Mouse (Mus musculus): Measurements from ENCODE around the gene Ehbp1.

Gene Ehbp1

GRCm38 (mm10) chr11:22196776-22197175 lies 145.3 kb downstream of the Ehbp1 start:
- DNase-seq (ENCODE audit: low spot score in 2 of 2): no peak

GRCm38 (mm10) chr11:22194607-22195006 lies 147.5 kb downstream of the Ehbp1 start:
- no peak for DNase-seq (ENCODE audit: low spot score in 2 of 2)

- DNase-seq (ENCODE audit: low spot score in 2 of 2): no peak
These were observed 151.5 kb downstream of the Ehbp1 start for GRCm38 (mm10) chr11:22190576-22190975.

GRCm38 (mm10) chr11:22189970-22190369 lies 152.1 kb downstream of the Ehbp1 start:
- no peak for DNase-seq (ENCODE audit: low spot score in 2 of 2)

DNA sequence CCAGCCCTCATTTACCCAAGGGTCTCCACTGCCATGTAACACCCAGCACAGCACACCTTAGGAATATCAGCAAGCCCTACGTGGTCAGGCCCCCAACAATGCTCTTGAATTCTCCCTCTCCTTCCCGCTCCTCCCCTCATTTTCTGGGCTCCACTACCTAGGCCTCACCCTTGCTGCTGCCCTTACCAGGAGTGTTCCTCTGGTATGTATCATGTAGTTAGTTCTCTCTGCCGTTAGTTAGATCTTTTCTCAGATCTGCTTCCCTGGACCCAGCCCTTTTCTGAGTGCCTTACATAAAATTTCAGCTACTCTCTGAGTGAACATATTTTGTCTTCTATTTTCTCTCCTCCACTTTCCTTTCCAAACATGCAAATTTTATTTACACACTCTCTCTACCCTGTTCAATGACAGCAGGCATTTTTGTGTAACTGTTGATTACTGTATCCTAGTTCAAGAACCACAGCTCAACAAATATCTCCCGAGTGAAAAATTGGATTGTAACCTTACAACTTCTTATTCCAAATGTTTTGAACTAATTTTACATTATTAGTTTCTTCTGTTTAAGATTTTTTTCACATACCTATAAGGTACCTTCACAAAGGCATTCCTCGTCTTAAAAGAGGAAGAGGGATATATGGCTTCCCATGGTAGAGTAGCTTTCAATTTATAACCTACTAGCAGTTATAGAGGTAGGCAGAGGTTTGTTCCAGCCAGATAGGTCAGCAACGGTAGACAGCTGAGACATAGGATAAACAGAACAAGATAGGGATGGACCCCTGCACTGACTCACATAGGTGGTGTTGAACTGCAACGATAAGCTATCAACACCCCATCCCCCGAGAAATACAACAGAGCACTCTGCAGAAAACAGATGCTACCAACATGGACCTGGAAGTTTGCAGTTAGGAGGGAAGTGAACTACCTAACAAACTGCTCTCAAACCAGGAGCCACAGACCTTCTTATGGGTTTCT lies 160.3 kb downstream of the Ehbp1 start:
- no peak for DNase-seq (ENCODE audit: low spot score in 2 of 2)

DNA sequence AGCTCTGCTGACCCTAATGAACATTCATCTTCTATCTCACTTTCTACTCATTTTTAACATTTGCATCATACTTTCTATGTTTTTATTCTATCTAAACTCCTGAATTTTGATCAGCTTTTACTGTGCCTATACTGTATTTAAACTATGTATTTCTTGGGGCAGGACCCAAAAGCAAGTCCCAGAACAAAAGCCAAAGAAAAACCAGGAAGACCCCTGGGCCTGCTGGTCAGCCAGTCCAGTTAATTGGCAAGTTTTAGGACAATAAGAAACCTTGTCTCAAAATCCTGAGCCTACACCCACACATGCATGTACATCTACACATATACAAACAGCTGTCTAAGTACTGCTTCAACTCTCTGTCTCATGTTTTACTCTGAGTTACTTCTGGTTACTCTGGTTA lies 161.9 kb downstream of the Ehbp1 start:
- DNase-seq (ENCODE audit: low spot score in 2 of 2): no peak

DNA sequence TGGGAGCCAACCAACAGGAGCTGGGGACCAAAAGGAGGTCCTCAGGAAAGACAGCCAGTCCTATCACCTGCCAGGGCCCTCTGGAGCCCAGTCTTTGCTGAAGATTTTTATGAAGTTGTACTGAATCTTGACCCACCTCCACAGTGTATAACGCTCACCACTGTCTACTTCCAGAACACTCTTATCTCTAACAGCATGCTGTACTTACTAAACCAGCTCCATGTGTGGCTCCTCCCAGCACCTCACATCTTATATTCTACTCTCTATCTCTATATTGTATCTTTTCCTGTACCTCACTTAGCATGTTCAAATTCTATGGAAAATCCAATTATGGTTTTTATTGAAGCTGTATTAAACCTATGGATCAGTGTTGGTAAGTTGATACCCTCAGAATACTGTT lies 163.5 kb downstream of the Ehbp1 start:
- no peak for DNase-seq (ENCODE audit: low spot score in 2 of 2)

DNA sequence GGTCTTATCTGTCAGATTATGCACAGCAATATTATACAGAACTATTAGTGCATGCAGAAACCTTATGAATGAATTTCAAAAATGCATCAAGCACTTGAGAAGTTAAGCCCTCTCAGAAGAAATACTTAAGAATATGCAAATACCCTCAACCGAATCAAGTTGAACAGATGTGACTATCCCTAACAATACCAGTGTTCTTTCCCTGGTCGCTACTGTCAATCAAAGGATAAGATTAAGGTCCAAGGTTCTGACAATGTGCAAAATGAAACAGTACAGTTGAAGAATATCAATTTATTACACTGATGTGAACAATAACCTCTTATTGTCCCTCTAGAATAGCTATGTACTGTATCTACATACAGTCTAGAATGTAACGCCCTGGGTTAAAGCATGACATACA lies 167.8 kb downstream of the Ehbp1 start:
- DNase-seq (ENCODE audit: low spot score in 2 of 2): no peak

DNA sequence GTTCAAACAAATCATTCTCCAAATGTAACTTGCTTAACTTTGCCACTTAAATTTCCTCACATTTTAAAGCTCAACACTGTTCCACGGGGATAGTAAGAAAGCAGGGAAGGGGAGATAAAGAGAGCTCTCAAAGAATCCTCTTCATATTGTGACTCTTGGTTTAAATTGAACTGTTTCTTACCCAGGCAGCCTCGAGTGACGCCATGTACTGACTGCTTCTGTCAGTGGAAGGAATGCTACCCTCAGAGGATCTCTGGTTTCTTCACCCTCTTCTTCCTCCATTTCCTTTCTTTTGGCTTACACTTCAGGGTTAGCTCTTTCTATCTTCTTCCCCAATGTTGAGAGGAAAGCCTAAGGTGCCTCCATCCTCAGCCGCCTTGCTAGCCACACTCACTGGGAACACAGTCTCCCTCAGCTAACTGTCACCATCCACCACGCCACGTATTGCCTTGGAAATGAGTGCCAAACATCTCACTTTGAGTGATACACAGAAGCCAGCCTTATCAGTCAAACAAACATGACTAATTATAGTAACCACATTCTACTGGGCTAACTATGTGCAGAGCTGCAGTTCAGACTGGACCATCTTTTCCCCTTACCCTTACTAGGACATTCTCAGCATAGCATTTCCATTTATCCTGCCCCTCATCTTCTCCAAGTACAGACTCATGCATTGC lies 171.0 kb downstream of the Ehbp1 start:
- DNase-seq (ENCODE audit: low spot score in 2 of 2): no peak

GRCm38 (mm10) chr11:22157882-22158281 lies 184.2 kb downstream of the Ehbp1 start:
- no peak for DNase-seq (ENCODE audit: low spot score in 2 of 2)

- DNase-seq (ENCODE audit: low spot score in 2 of 2): no peak
These were observed 185.9 kb downstream of the Ehbp1 start for GRCm38 (mm10) chr11:22156182-22156581.

DNA sequence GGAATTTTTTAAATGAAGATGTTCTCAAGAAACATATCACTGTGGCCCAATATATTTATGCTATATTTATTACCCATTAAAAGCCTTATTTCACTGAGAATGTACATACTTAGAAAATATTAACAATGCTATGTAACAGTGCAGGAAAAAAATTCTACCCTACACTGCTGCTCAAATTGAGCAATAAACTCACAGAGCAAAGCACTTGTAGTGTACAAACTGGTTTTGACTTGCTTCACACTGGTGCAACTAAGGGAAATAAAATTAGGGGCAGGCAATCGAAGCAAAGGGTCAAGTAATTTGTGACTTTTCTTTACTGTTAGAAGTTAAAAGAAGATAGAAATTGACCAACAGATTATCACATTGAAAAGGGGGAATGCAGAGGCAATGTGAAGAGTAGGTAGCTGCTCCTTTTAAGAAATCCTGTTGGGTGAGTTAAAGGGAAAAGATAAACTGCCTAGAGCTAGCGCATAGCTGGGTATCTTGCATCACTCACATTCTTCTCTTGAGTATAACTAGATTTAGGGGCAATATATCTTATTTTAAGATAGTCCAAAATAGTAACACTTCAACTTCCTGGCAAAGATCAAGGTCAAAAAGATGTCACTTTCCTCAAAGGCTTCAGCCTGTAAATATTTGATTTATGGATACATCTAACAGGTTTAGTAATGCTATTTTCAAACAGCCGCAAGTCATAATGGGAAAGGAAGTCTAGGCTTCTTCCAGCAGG lies 186.6 kb downstream of the Ehbp1 start:
- DNase-seq (ENCODE audit: low spot score in 2 of 2): no peak

DNA sequence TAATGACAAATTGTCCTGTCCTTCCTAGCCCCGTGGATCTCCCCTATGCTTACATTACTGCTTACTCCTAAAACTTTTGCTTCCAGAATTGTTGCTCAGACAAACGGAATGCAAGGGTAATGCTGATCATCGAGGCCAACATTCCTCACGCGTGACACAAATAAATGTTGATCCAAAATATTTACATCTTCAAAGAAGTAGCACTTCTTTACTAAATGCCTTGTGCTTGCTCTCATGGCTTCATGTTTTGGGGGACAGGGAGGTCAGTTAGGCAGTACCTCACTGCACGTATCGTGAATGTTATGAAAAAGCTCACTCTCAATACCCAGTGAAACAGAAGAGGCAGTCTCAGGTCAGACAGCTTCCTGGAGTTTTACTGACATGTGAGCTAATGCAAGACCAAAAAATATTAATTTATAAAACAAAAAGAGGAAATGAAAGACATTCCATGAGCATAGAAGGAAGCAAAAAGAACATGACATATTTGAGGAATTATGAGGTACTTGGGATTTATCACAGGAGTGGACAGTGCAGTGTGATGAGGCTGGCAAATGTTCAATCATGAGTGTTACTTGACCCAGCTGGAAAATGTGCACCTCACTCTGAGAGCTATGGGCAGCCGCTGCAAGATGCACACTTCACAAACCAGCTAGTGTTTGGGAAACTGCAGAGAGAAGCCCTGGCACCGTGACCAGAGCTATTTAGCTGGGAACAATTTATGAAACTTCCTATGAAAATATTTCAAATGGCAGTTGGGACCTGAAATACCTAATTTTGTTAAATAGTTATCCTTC lies 187.4 kb downstream of the Ehbp1 start:
- no peak for DNase-seq (ENCODE audit: low spot score in 2 of 2)

DNA sequence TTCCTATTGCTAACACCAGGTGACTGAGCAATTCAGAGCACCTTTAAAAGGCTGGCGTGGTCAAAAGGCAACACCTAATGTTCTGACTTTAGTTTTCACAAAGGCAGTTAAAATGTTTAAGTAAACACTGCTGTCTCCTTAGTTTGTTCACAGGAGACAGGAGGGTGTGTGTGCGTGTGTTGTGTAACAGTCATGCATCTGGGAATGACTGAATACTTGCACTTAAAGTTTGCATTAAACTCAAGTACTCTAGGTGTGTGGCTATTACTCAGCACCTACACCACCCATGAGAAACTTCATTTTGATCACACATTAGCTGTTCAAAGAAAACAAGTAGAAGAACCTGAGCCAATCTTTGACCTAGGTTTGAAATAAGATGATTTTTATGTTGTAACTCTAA lies 201.4 kb downstream of the Ehbp1 start:
- DNase-seq (ENCODE audit: low spot score in 2 of 2): no peak

- DNase-seq (ENCODE audit: low spot score in 2 of 2): no peak
These were observed 203.6 kb downstream of the Ehbp1 start for GRCm38 (mm10) chr11:22138466-22138865.

- no peak for DNase-seq (ENCODE audit: low spot score in 2 of 2)
These were observed 216.9 kb downstream of the Ehbp1 start for GRCm38 (mm10) chr11:22125188-22125587.

- DNase-seq (ENCODE audit: low spot score in 2 of 2): no peak
These were observed 223.2 kb downstream of the Ehbp1 start for GRCm38 (mm10) chr11:22118853-22119252.

DNA sequence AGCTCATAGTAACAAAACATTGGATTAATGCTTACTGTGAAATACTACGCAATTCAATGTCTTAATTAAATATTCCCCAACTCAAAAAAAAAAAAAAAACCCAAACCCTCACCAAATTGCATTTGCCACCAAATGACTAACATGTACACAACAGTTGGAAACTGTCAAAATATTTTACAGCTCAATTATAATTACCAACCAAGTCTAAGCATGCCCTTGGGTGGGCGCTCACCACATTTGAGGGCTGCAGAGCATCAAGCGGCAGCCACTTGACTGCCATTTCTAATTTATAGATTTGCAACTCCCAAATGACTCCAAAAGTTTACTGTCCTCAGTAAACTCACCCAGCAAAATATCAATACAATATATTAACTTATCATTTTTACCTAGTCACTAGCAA lies 229.9 kb downstream of the Ehbp1 start:
- DNase-seq (ENCODE audit: low spot score in 2 of 2): no peak

GRCm38 (mm10) chr11:22089346-22089745 lies 252.7 kb downstream of the Ehbp1 start:
- no peak for DNase-seq (ENCODE audit: low spot score in 2 of 2)

- no peak for DNase-seq (ENCODE audit: low spot score in 2 of 2)
These were observed 278.7 kb downstream of the Ehbp1 start for GRCm38 (mm10) chr11:22063352-22063751.

- DNase-seq (ENCODE audit: low spot score in 2 of 2): no peak
These were observed 280.4 kb downstream of the Ehbp1 start for GRCm38 (mm10) chr11:22061660-22062059.

Measured in spleen, postnatal 36 days (tissue).